Mouse (Mus musculus) midbrain, embryonic 15.5 days (tissue): ENCODE measurements around the gene Efcc1. TPM values are rescaled to one million over a fixed set of nuclear protein-coding genes. Genes with fewer than 3 reads are reported as not detected.
"Not testable (repeated sequence)": the region's sequence is repeated elsewhere in the genome, so short reads cannot be mapped to it uniquely, and the experiment has no call there.

Experiments used
- ATAC-seq: fragments of 200-750 bp; cut with Nextera tagmentation; replicated peaks from 2 replicates; pipeline ENCODE4 v1.8.0; 2017; ENCODE audit warnings: moderate TSS enrichment
- H3K27ac ChIP-seq: fragments of 300-500 bp; sonication (generic); 2 replicates; pipeline ENCODE4 v1.5.1; 2015; ENCODE audit warnings: mild to moderate bottlenecking, inconsistent platforms
- H3K27me3 ChIP-seq: fragments of 300-500 bp; sonication (generic); replicated peaks from 2 replicates; pipeline ENCODE4 v1.6.1; 2015; ENCODE audit warnings: inconsistent platforms
- H3K36me3 ChIP-seq: fragments of 300-500 bp; sonication (generic); replicated peaks from 2 replicates; pipeline ENCODE4 v1.6.1; 2015; ENCODE audit warnings: inconsistent platforms
- H3K4me1 ChIP-seq: fragments of 300-500 bp; sonication (generic); 2 replicates; pipeline ENCODE4 v1.6.1; 2015; ENCODE audit warnings: inconsistent platforms
- H3K4me2 ChIP-seq: fragments of 300-500 bp; sonication (generic); 2 replicates; pipeline ENCODE4 v1.6.1; 2015; ENCODE audit warnings: inconsistent platforms, mild to moderate bottlenecking, moderate library complexity
- H3K4me3 ChIP-seq: fragments of 300-500 bp; sonication (generic); 2 replicates; pipeline ENCODE4 v1.5.1; 2015; ENCODE audit warnings: mild to moderate bottlenecking, inconsistent platforms
- H3K9ac ChIP-seq: fragments of 300-500 bp; sonication (generic); 2 replicates; pipeline ENCODE4 v1.6.1; 2015; ENCODE audit warnings: mild to moderate bottlenecking, inconsistent platforms
- H3K9me3 ChIP-seq: fragments of 300-500 bp; sonication (generic); 2 replicates; pipeline ENCODE4 v1.6.1; 2016; ENCODE audit warnings: inconsistent platforms
- WGBS: fragments of 180-500 bp; shearing (Covaris S2); methylation state at CpG from one replicate; pipeline ENCODE4 v1.1.7; 2015; ENCODE audit warnings: mixed read lengths; 5-methylcytosine and 5-hydroxymethylcytosine counted together
- polyA plus RNA-seq: library from polyadenylated mRNA; unstranded; fragments of >200 nt; fragmentation: Nextera tagmentation; extraction: Ambion mirVana; gene quantifications from 2 replicates; pipeline ENCODE4 v1.2.1, GENCODE M21; 2015

The Efcc1 gene
- polyA plus RNA-seq, 1 experiment from 2014 or later: 5.4 TPM

- H3K27me3 ChIP-seq: no peaks in the 10 kb centered on the region
- H3K4me3 ChIP-seq: no peak overlapping the region
- 79% methylated on average over 3 of the region's 3 CpGs for WGBS
- no peak overlapping the region for H3K4me2 ChIP-seq
- no peaks in the 10 kb centered on the region for H3K36me3 ChIP-seq
- H3K4me1 ChIP-seq: no peaks in the 10 kb centered on the region
- no peak overlapping the region for H3K27ac ChIP-seq
- no peak for ATAC-seq
- H3K9me3 ChIP-seq: no peaks in the 10 kb centered on the region
- H3K9ac ChIP-seq: no peak overlapping the region
Measured at GRCm38 (mm10) chr6:87746059-87746458, 15.4 kb downstream of the Efcc1 start.

- no peaks in the 10 kb centered on the region for H3K9me3 ChIP-seq
- H3K36me3 ChIP-seq: no peaks in the 10 kb centered on the region
- no peaks in the 10 kb centered on the region for H3K27me3 ChIP-seq
- WGBS: 76% methylated on average over 2 of the region's 2 CpGs
- no peak overlapping the region for H3K4me2 ChIP-seq
- H3K4me1 ChIP-seq: no peaks in the 10 kb centered on the region
- H3K4me3 ChIP-seq: no peak overlapping the region
- no peak overlapping the region for H3K9ac ChIP-seq
- H3K27ac ChIP-seq: no peak overlapping the region
- no peak for ATAC-seq
Measured at GRCm38 (mm10) chr6:87746849-87747248, 16.2 kb downstream of the Efcc1 start.

DNA sequence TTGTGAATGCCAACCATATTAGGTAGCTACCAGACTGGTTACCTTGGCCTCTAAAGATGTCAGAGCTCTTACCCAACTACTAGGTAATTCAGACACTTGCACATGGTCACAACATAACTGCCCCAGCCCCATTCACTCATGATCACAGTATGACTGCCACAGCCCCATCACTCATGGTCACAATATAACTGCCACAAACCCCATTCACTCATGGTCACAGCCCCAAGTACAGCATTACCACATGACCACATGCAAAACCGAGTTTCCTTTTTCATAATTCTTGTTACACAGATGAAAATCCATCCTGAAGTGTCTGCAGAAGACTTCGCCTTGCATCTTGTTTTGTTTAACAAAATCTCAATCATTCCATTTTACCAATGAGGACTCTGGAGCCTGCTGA, 17.4 kb downstream of the Efcc1 start:
- 85% methylated on average over 2 of the region's 2 CpGs for WGBS
- ATAC-seq: no peak
- Histone ChIP-seq H3K4me2 (no peak overlapping the region), H3K4me3 (no peak overlapping the region), H3K27me3 (no peaks in the 10 kb centered on the region), H3K9ac (no peak overlapping the region), H3K27ac (no peak overlapping the region), H3K9me3 (no peaks in the 10 kb centered on the region), H3K4me1 (no peaks in the 10 kb centered on the region), H3K36me3 (no peaks in the 10 kb centered on the region)

DNA sequence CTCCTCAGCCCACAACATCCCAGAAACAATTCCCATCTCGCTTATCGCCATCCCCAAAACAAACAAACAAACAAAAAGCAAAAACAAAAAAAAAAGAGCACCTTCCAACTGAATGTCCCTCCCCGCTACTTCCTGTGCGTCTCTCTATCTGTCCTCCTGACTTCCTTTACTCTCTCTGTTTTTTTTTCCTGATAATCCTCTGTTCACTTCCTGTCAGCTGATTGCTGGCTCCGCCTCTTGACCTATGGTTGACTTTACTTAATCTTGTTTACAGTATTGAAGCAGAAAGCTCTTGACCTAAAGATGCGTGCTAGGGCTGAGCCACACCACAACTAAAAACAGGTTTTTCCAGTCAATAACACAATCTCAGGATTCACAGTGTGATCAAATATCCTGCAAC, 17.9 kb downstream of the Efcc1 start:
- Histone ChIP-seq H3K4me2 (no peak overlapping the region), H3K36me3 (no peaks in the 10 kb centered on the region), H3K9ac (no peak overlapping the region), H3K27me3 (no peaks in the 10 kb centered on the region), H3K9me3 (no peaks in the 10 kb centered on the region), H3K4me3 (no peak overlapping the region), H3K4me1 (no peaks in the 10 kb centered on the region), H3K27ac (no peak overlapping the region)
- no peak for ATAC-seq
- 90% methylated on average over 6 of the region's 6 CpGs for WGBS

GRCm38 (mm10) chr6:87750184-87750910, 19.7 kb downstream of the Efcc1 start:
- Histone ChIP-seq H3K27ac (no peak overlapping the region), H3K4me2 (no peak overlapping the region), H3K27me3 (no peaks in the 10 kb centered on the region), H3K9ac (no peak overlapping the region), H3K36me3 (no peaks in the 10 kb centered on the region), H3K4me3 (no peak overlapping the region), H3K9me3 (no peaks in the 10 kb centered on the region), H3K4me1 (no peaks in the 10 kb centered on the region)
- no peak for ATAC-seq
- 87% methylated on average over 8 of the region's 8 CpGs for WGBS

GRCm38 (mm10) chr6:87751574-87751973, 20.9 kb downstream of the Efcc1 start:
- H3K27me3 ChIP-seq: no peaks in the 10 kb centered on the region
- H3K4me3 ChIP-seq: no peak overlapping the region
- H3K36me3 ChIP-seq: no peaks in the 10 kb centered on the region
- no peaks in the 10 kb centered on the region for H3K9me3 ChIP-seq
- H3K4me1 ChIP-seq: no peaks in the 10 kb centered on the region
- no peak overlapping the region for H3K4me2 ChIP-seq
- ATAC-seq: no peak
- no peak overlapping the region for H3K9ac ChIP-seq
- H3K27ac ChIP-seq: no peak overlapping the region
- WGBS: 91% methylated on average over 6 of the region's 6 CpGs

DNA sequence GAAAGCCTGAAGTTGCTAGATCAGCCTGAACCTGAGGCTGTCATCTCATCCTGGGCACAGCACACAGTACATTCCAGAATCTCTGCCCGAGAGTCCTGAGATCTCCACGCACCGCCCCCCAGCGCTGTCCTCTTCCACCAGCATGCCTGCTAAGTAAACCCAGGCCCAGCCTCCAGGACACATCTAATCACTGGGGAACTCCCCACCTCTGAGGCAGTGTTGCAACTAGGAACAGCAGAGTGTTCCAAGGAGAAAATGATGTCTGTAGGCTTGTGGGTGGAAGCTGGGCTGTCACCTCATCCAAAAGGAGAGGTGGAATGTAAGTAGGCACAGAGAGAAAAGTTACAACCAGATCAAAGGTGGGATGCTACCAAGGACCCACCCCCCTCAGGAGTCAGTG, 24.5 kb downstream of the Efcc1 start:
- no peak overlapping the region for H3K4me3 ChIP-seq
- no peak for ATAC-seq
- no peaks in the 10 kb centered on the region for H3K36me3 ChIP-seq
- H3K9me3 ChIP-seq: no peaks in the 10 kb centered on the region
- H3K4me1 ChIP-seq: no peaks in the 10 kb centered on the region
- no peaks in the 10 kb centered on the region for H3K27me3 ChIP-seq
- 95% methylated on average over 4 of the region's 4 CpGs for WGBS
- H3K27ac ChIP-seq: no peak overlapping the region
- no peak overlapping the region for H3K9ac ChIP-seq
- no peak overlapping the region for H3K4me2 ChIP-seq

DNA sequence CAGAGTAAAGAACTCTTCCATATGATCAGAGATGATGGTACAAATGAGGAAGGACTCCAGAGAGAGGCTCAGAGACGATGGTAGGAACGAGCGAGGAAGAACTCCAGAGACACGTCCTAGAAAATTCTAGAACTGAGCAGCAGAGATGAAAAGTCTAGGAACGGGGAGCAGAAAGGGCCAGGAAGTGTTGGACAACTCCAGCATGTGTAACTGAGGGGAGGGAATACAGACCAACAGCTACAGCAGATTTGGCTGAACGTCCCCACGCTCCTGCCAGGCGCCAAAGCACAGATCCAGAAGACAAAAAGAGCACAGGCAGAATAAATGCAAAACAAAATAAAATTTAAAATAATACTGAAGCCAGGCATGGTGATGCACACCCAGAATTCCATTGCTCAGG, 26.2 kb downstream of the Efcc1 start:
- H3K36me3 ChIP-seq: no peaks in the 10 kb centered on the region
- no peaks in the 10 kb centered on the region for H3K4me1 ChIP-seq
- H3K4me3 ChIP-seq: no peak overlapping the region
- no peaks in the 10 kb centered on the region for H3K27me3 ChIP-seq
- H3K9ac ChIP-seq: no peak overlapping the region
- ATAC-seq: no peak
- H3K27ac ChIP-seq: no peak overlapping the region
- H3K4me2 ChIP-seq: no peak overlapping the region
- WGBS: 93% methylated on average over 8 of the region's 8 CpGs
- H3K9me3 ChIP-seq: no peaks in the 10 kb centered on the region

- no peak overlapping the region for H3K27ac ChIP-seq
- no peaks in the 10 kb centered on the region for H3K36me3 ChIP-seq
- H3K4me2 ChIP-seq: no peak overlapping the region
- no peaks in the 10 kb centered on the region for H3K27me3 ChIP-seq
- H3K4me1 ChIP-seq: no peaks in the 10 kb centered on the region
- no peak overlapping the region for H3K4me3 ChIP-seq
- 56% methylated on average over 3 of the region's 3 CpGs for WGBS
- no peak for ATAC-seq
- no peaks in the 10 kb centered on the region for H3K9me3 ChIP-seq
- no peak overlapping the region for H3K9ac ChIP-seq
Measured at GRCm38 (mm10) chr6:87759404-87759803, 28.7 kb downstream of the Efcc1 start.

GRCm38 (mm10) chr6:87759850-87760249, 29.2 kb downstream of the Efcc1 start:
- Histone ChIP-seq H3K4me2 (no peak overlapping the region), H3K9ac (no peak overlapping the region), H3K27me3 (no peaks in the 10 kb centered on the region), H3K27ac (no peak overlapping the region), H3K4me3 (no peak overlapping the region), H3K9me3 (no peaks in the 10 kb centered on the region), H3K36me3 (no peaks in the 10 kb centered on the region), H3K4me1 (no peaks in the 10 kb centered on the region)
- 82% methylated on average over 3 of the region's 3 CpGs for WGBS
- no peak for ATAC-seq

GRCm38 (mm10) chr6:87762161-87762560, 31.5 kb downstream of the Efcc1 start:
- Histone ChIP-seq H3K4me3 (no peak overlapping the region), H3K27me3 (no peaks in the 10 kb centered on the region), H3K4me1 (no peaks in the 10 kb centered on the region), H3K4me2 (no peak overlapping the region), H3K36me3 (no peaks in the 10 kb centered on the region), H3K9me3 (no peaks in the 10 kb centered on the region), H3K9ac (no peak overlapping the region), H3K27ac (no peak overlapping the region)
- no peak for ATAC-seq
- WGBS: 91% methylated on average over 5 of the region's 5 CpGs

- ATAC-seq: no peak
- Histone ChIP-seq H3K4me1 (no peaks in the 10 kb centered on the region), H3K4me3 (no peak overlapping the region), H3K27me3 (no peaks in the 10 kb centered on the region), H3K4me2 (no peak overlapping the region), H3K9ac (no peak overlapping the region), H3K27ac (no peak overlapping the region), H3K9me3 (no peaks in the 10 kb centered on the region), H3K36me3 (no peaks in the 10 kb centered on the region)
- 69% methylated on average over 4 of the region's 4 CpGs for WGBS
Measured at GRCm38 (mm10) chr6:87763376-87764280, 33.0 kb downstream of the Efcc1 start.

- 89% methylated on average over 2 of the region's 2 CpGs for WGBS
- not testable (repeated sequence) for H3K27me3 ChIP-seq, H3K4me1 ChIP-seq, H3K4me2 ChIP-seq, ATAC-seq, H3K4me3 ChIP-seq, H3K36me3 ChIP-seq, H3K9ac ChIP-seq, H3K27ac ChIP-seq, H3K9me3 ChIP-seq
Measured at GRCm38 (mm10) chr6:87764296-87764695, 33.6 kb downstream of the Efcc1 start.
